Mouse (Mus musculus) cerebellum, adult 2 months (tissue): ENCODE results near the gene Psapl1.

Source experiments
- CTCF ChIP-seq: fragments of 200-500 bp; IDR thresholded peaks from 2 replicates; pipeline ENCODE4 v1.5.1; 2011; ENCODE audit warnings: low read depth, mild to moderate bottlenecking, control low read depth, low read length, moderate library complexity, borderline replicate concordance; ENCODE audit not compliant: insufficient read depth
- POLR2A ChIP-seq: fragments of 200-500 bp; IDR thresholded peaks from 2 replicates; pipeline ENCODE4 v1.6.1; 2011; ENCODE audit warnings: low read length, control low read depth, borderline replicate concordance; ENCODE audit not compliant: insufficient read depth

GRCm38 (mm10) chr5:36165424-36166302, 38.2 kb upstream of the Psapl1 start:
- TF ChIP-seq POLR2A (no peak), CTCF (no peak)
